Mouse (Mus musculus) MEL (cell line): ENCODE data around the gene Gm10309. TPM values are rescaled to one million over a fixed set of nuclear protein-coding genes. Genes with fewer than 3 reads are reported as not detected.

Experiments used
- DNase-seq: peaks from one replicate; pipeline ENCODE4 v3.0.0; 2011; ENCODE audit warnings: low read depth, low spot score
- H3K27ac ChIP-seq: 2 replicates; pipeline ENCODE4 v1.5.1; 2012; ENCODE audit warnings: low read depth, mild to moderate bottlenecking, control low read depth, low read length, moderate library complexity; ENCODE audit not compliant: control insufficient read depth
- H3K27me3 ChIP-seq, 2 experiments: fragments of 150-350 bp in 1 of 2; sonication (generic) in 1 of 2; 2 replicates each; pipeline ENCODE4 v1.6.1; 2012; ENCODE audit warnings: low read length in 2 of 2, mild to moderate bottlenecking in 2 of 2, improper control_type of control experiment in 1 of 2, moderate library complexity in 1 of 2; ENCODE audit not compliant: insufficient read depth in 2 of 2, control insufficient read depth in 1 of 2
- H3K36me3 ChIP-seq, 2 experiments: 2 replicates each; pipeline ENCODE4 v1.6.1; 2012 to 2014; ENCODE audit warnings: low read length in 2 of 2, improper control_type of control experiment in 1 of 2, inconsistent platforms in 1 of 2, mild to moderate bottlenecking in 1 of 2; ENCODE audit not compliant: insufficient read depth in 2 of 2, control insufficient read depth in 1 of 2
- H3K4me1 ChIP-seq, 2 experiments: fragments of 150-350 bp in 1 of 2; sonication (generic) in 1 of 2; 2 replicates each; pipeline ENCODE4 v1.6.1; 2012; ENCODE audit warnings: low read length in 2 of 2, improper control_type of control experiment in 1 of 2, mild to moderate bottlenecking in 1 of 2; ENCODE audit not compliant: insufficient read depth in 2 of 2, control insufficient read depth in 1 of 2
- H3K4me3 ChIP-seq, 2 experiments: fragments of 150-350 bp in 1 of 2; sonication (generic) in 1 of 2; 2 replicates each; pipeline ENCODE4 v1.5.1; 2012; ENCODE audit warnings: low read depth in 2 of 2, low read length in 2 of 2, mild to moderate bottlenecking in 2 of 2, moderate library complexity in 2 of 2, control low read depth in 1 of 2, improper control_type of control experiment in 1 of 2; ENCODE audit not compliant: control insufficient read depth in 1 of 2, insufficient read depth in 1 of 2
- H3K79me2 ChIP-seq: 2 replicates; pipeline ENCODE4 v1.6.1; 2012; ENCODE audit warnings: mild to moderate bottlenecking, low read length, moderate library complexity; ENCODE audit not compliant: control insufficient read depth, poor library complexity, insufficient read depth
- H3K9ac ChIP-seq: 2 replicates; pipeline ENCODE4 v1.6.1; 2012; ENCODE audit warnings: low read depth, mild to moderate bottlenecking, control low read depth, low read length, moderate library complexity; ENCODE audit not compliant: control insufficient read depth, poor library complexity, severe bottlenecking
- H3K9me3 ChIP-seq: fragments of 150-350 bp; sonication (generic); replicated peaks from 2 replicates; pipeline ENCODE4 v1.6.1; 2012; ENCODE audit warnings: mild to moderate bottlenecking, low read length, improper control_type of control experiment, moderate library complexity; ENCODE audit not compliant: insufficient read depth
- BHLHE40 ChIP-seq: IDR thresholded peaks from 2 replicates; pipeline ENCODE4 v1.6.1; 2012; ENCODE audit warnings: low read depth, mild to moderate bottlenecking, inconsistent platforms, low read length, improper control_type of control experiment, borderline replicate concordance
- EP300 ChIP-seq, 2 experiments: IDR thresholded peaks; 2 replicates each; pipeline ENCODE4 v1.6.1; 2011; ENCODE audit warnings: improper control_type of control experiment in 2 of 2, low read length in 2 of 2, low read depth in 1 of 2, mild to moderate bottlenecking in 1 of 2
- GABPA ChIP-seq: IDR thresholded peaks from 2 replicates; pipeline ENCODE4 v1.6.1; 2012; ENCODE audit warnings: low read depth, mild to moderate bottlenecking, inconsistent platforms, low read length, improper control_type of control experiment, moderate library complexity
- HCFC1 ChIP-seq: IDR thresholded peaks from 2 replicates; pipeline ENCODE4 v1.6.1; 2012; ENCODE audit warnings: low read depth, mild to moderate bottlenecking, inconsistent platforms, low read length, improper control_type of control experiment, moderate library complexity
- JUND ChIP-seq: IDR thresholded peaks from 2 replicates; pipeline ENCODE4 v1.6.1; 2011; ENCODE audit warnings: low read depth, mild to moderate bottlenecking, improper control_type of control experiment, low read length
- MAX ChIP-seq: IDR thresholded peaks from 2 replicates; pipeline ENCODE4 v1.6.1; 2011; ENCODE audit warnings: low read length, improper control_type of control experiment
- MXI1 ChIP-seq: IDR thresholded peaks from 2 replicates; pipeline ENCODE4 v1.6.1; 2011; ENCODE audit warnings: mild to moderate bottlenecking, low read depth, low read length, improper control_type of control experiment
- NRF1 ChIP-seq: IDR thresholded peaks from 2 replicates; pipeline ENCODE4 v1.6.1; 2014; ENCODE audit warnings: low read depth, mild to moderate bottlenecking, inconsistent platforms, low read length, improper control_type of control experiment, moderate library complexity; ENCODE audit not compliant: poor library complexity, insufficient read depth, severe bottlenecking
- SIN3A ChIP-seq: IDR thresholded peaks from 2 replicates; pipeline ENCODE4 v1.6.1; 2012; ENCODE audit warnings: low read length, improper control_type of control experiment, inconsistent platforms
- SMC3 ChIP-seq: IDR thresholded peaks from 2 replicates; pipeline ENCODE4 v1.6.1; 2011; ENCODE audit warnings: low read depth, low read length, improper control_type of control experiment
- TAL1 ChIP-seq: IDR thresholded peaks from 2 replicates; pipeline ENCODE4 v1.6.1; 2012; ENCODE audit warnings: mild to moderate bottlenecking, inconsistent platforms, low read length, moderate library complexity, mixed read lengths
- TCF12 ChIP-seq: IDR thresholded peaks from 2 replicates; pipeline ENCODE4 v1.6.1; 2014; ENCODE audit warnings: low read depth, mild to moderate bottlenecking, inconsistent platforms, low read length, improper control_type of control experiment, moderate library complexity
- UBTF ChIP-seq: IDR thresholded peaks from 2 replicates; pipeline ENCODE4 v1.6.1; 2012; ENCODE audit warnings: low read depth, mild to moderate bottlenecking, inconsistent platforms, low read length, improper control_type of control experiment, moderate library complexity, borderline replicate concordance; ENCODE audit not compliant: insufficient read depth
- USF1 ChIP-seq: IDR thresholded peaks from 2 replicates; pipeline ENCODE4 v1.6.1; 2014; ENCODE audit warnings: low read depth, mild to moderate bottlenecking, inconsistent platforms, low read length, improper control_type of control experiment, moderate library complexity
- ZMIZ1 ChIP-seq: IDR thresholded peaks from 2 replicates; pipeline ENCODE4 v1.6.1; 2012; ENCODE audit warnings: low read depth, mild to moderate bottlenecking, inconsistent platforms, low read length, improper control_type of control experiment, moderate library complexity
- polyA plus RNA-seq, 2 experiments: library from polyadenylated mRNA; stranded (reverse) in 1 of 2; unstranded in 1 of 2; fragments of >175 nt in 1 of 2; fragments of >200 nt in 1 of 2; gene quantifications; 2 replicates each; pipeline versions ENCODE4 v1.2.1 to v1.2.4; 2012; ENCODE audit warnings: low replicate concordance in 2 of 2, low read depth in 1 of 2; ENCODE audit not compliant: insufficient read length in 2 of 2, insufficient read depth in 1 of 2, missing spikeins in 1 of 2
- total RNA-seq: library from RNA; depleted of rRNA; stranded (reverse); fragments of 300-350 nt; gene quantifications from 2 replicates; pipeline ENCODE4 v1.2.3, GENCODE M21; 2012

Gm10309 gene
- total and polyA plus RNA-seq, 3 experiments, result 0.06 TPM; not detected in 2

DNA sequence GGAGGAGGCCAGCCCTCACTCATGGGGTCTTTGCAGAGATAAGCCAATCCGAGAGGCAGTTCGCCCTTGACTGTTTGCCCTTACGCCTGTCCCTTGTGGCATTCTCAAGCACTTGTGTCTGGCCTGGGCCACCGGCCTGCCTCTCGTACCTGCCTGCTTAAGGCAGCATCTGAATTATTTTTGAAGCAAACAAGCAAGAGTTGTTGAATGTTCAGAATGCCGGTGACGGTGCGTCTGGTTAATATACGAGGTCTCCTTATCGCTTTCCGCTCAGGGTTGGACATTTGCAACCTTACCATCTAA, 28.5 kb upstream of the Gm10309 start:
- no peak overlapping the region for H3K4me3 ChIP-seq
- no peaks in the 10 kb centered on the region for H3K4me1 ChIP-seq
- no peaks in the 10 kb centered on the region for H3K9me3 ChIP-seq
- no peak overlapping the region for H3K9ac ChIP-seq
- H3K27ac ChIP-seq, result no peak overlapping the region
- no peak for DNase-seq
- no peaks in the 10 kb centered on the region for H3K79me2 ChIP-seq
- no peaks in the 10 kb centered on the region for H3K36me3 ChIP-seq
- TF ChIP-seq BHLHE40 (no peak), JUND (no peak), TCF12 (no peak), NRF1 (no peak)
- TF ChIP-seq, all 39 proteins: peak for 0
- H3K27me3 ChIP-seq, result no peaks in the 10 kb centered on the region

DNA sequence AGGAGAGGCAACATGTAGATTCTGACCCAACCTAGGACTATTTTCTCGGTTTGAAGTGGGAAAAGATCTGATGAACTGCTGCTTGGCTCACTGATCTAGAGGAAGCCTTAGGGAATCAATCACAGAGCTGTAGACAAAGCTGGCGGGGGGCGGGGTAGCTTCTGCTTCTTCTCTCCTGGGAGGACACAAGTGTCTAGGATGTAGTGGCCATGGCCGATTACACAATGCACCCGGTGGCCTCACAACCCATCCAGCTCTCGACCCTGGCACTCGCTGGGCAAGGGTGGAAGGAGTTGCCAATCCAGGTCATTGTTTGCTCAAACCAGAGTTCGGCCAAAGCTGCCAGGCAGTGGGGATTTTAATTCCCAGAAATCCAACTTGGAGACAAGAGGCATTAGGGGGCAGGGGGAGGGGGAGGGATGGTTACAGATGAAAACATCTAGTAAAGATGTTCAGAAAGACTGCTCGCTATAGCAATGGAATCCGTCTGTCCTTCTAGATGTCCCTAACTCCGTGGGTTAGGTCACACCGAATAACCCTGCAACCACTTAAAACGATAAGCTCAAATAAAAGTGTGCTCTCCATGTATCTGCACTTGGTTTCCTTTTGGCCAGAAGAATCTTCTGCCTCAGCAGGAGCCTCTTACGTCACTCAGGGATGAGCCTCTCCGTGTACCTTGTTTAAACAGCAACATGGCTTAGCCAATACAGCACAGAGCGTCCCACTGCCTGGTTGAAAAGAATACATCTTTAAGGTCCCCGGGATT, 27.9 kb upstream of the Gm10309 start:
- no peak for TF ChIP-seq GABPA
- no peak for TF ChIP-seq EP300 (IDR thresholded peaks at IDR 0.05; ENCODE audit: low read depth in 1 of 2, low read length in 2 of 2)
- no peak for TF ChIP-seq TAL1
- TF ChIP-seq TCF12, result no peak
- no peak for TF ChIP-seq MXI1
- no peak for TF ChIP-seq ZMIZ1
- no peak for TF ChIP-seq SIN3A
- no peak for TF ChIP-seq UBTF
- TF ChIP-seq MAX, result no peak
- TF ChIP-seq NRF1, result no peak
- no peak for TF ChIP-seq SMC3
- no peak for TF ChIP-seq USF1
- TF ChIP-seq, all 39 proteins: peak for 0
- Histone ChIP-seq H3K36me3 (no peaks in the 10 kb centered on the region), H3K4me1 (no peaks in the 10 kb centered on the region), H3K79me2 (no peaks in the 10 kb centered on the region), H3K27me3 (no peaks in the 10 kb centered on the region), H3K27ac (no peak overlapping the region), H3K9ac (no peak overlapping the region), H3K9me3 (no peaks in the 10 kb centered on the region), H3K4me3 (no peak overlapping the region)
- no peak for DNase-seq

DNA sequence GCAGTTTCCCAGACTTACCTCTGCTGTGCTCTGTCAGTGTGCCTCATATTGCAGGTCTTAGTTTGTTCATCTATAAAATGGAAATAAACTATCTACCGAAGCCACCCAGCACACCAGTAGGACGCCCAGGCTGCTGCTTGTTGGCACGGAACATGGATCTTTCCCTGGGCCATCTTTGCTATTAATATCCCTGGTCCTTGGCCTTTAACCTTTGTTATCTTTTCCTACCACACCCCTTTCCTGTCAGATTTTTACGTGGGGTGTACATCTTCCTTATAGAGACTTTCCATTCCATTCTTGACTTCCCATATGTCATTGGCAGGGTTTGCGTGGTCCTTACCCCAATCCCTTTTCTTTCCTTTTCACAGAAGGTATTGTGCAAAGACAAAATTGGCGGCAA, 26.2 kb upstream of the Gm10309 start:
- no peak for TF ChIP-seq HCFC1

More for the DNA sequence above, 26.2 kb upstream of the Gm10309 start:
- H3K4me1 ChIP-seq, result no peaks in the 10 kb centered on the region
- H3K79me2 ChIP-seq, result no peaks in the 10 kb centered on the region
- no peaks in the 10 kb centered on the region for H3K9me3 ChIP-seq
- no peak overlapping the region for H3K27ac ChIP-seq
- H3K9ac ChIP-seq, result no peak overlapping the region
- H3K27me3 ChIP-seq, result no peaks in the 10 kb centered on the region
- H3K4me3 ChIP-seq, result no peak overlapping the region
- DNase-seq, result no peak
- no peaks in the 10 kb centered on the region for H3K36me3 ChIP-seq
